Mouse (Mus musculus) midbrain, embryonic 10.5 days (tissue): ENCODE data around the gene Arid5b. TPM values are rescaled to one million over a fixed set of nuclear protein-coding genes. Genes with fewer than 3 reads are reported as not detected.
A peak's percentile ranks its signal among the peaks of the same experiment; 100 is the strongest.

Experiments
- DNase-seq: peaks from one replicate; pipeline ENCODE4 v3.0.0-alpha.2; 2017; ENCODE audit warnings: low spot score
- H3K27ac ChIP-seq: fragments of 300-500 bp; sonication (generic); replicated peaks from 2 replicates; pipeline ENCODE4 v1.5.1; 2016; ENCODE audit warnings: mild to moderate bottlenecking
- H3K27me3 ChIP-seq: fragments of 300-500 bp; sonication (generic); 2 replicates; pipeline ENCODE4 v1.6.1; 2016; ENCODE audit warnings: low read depth, mild to moderate bottlenecking; ENCODE audit not compliant: poor library complexity, severe bottlenecking
- H3K36me3 ChIP-seq: fragments of 300-500 bp; sonication (generic); 2 replicates; pipeline ENCODE4 v1.6.1; 2016; ENCODE audit warnings: mild to moderate bottlenecking, moderate library complexity
- H3K4me1 ChIP-seq: fragments of 300-500 bp; sonication (generic); 2 replicates; pipeline ENCODE4 v1.6.1; 2016
- H3K4me3 ChIP-seq: fragments of 300-500 bp; sonication (generic); 2 replicates; pipeline ENCODE4 v1.5.1; 2016; ENCODE audit warnings: mild to moderate bottlenecking, moderate library complexity
- H3K9me3 ChIP-seq: fragments of 300-500 bp; sonication (generic); replicated peaks from 2 replicates; pipeline ENCODE4 v1.6.1; 2016; ENCODE audit warnings: mild to moderate bottlenecking
- WGBS: fragments of 180-500 bp; shearing (Covaris S2); methylation state at CpG from one replicate; pipeline ENCODE4 v1.1.7; 2016; 5-methylcytosine and 5-hydroxymethylcytosine counted together
- polyA plus RNA-seq: library from polyadenylated mRNA; unstranded; fragments of >200 nt; fragmentation: Nextera tagmentation; extraction: Ambion mirVana; gene quantifications from 2 replicates; pipeline ENCODE4 v1.2.1, GENCODE M21; 2016

Arid5b gene
- polyA plus RNA-seq, 1 experiment from 2014 or later = 7.8 TPM

GRCm38 (mm10) chr10:68085574-68085973, 193.0 kb downstream of the Arid5b start:
- H3K27me3 ChIP-seq = no peaks in the 10 kb centered on the region
- no peaks in the 10 kb centered on the region for H3K36me3 ChIP-seq
- no peaks in the 10 kb centered on the region for H3K9me3 ChIP-seq
- no peak overlapping the region for H3K4me3 ChIP-seq
- WGBS = 83% methylated on average over 4 of the region's 4 CpGs
- no peak for DNase-seq
- no peaks in the 10 kb centered on the region for H3K4me1 ChIP-seq
- H3K27ac ChIP-seq = no peak overlapping the region

- WGBS = 82% methylated on average over 6 of the region's 6 CpGs
- Histone ChIP-seq H3K36me3 (no peaks in the 10 kb centered on the region), H3K4me3 (no peak overlapping the region), H3K27me3 (no peaks in the 10 kb centered on the region), H3K27ac (no peak overlapping the region), H3K4me1 (no peaks in the 10 kb centered on the region), H3K9me3 (no peaks in the 10 kb centered on the region)
- no peak for DNase-seq
Observed at GRCm38 (mm10) chr10:68081712-68082111, 196.8 kb downstream of the Arid5b start.

DNA sequence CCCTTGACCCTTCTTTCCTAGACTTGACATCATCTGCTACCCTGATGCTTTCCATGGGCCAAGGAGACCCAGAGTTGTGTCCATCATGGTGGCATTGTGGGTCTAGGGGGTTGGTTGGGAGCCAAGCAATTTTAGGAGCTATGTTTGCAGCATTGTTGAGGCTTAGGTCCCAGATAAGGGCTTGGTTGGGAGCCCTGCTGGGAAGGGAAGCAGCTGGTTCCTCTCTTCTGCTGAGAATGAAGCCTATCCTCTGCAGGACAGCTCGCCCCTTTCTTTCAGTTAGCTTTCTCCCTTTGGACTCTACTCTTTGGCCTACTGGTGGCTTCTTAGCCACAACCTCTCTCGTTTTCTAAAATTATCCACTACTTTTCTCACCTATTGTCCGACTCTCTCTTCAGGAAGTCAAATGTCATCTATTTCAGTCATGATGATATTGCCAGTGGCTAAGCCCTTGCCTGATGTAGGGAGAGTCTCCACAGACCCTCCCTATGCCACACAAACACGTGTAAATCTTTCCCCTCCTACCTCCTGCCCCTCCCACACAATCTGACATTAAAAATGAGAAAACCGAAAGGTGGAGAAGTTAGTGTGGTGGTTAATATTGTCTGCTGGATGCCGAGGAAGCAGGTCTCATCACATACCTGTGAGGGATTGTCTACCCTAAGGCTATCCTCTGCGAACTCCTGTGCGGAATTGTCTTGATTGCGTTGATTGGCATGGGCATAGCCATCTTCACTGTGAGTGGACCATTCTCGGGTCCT, 198.4 kb downstream of the Arid5b start:
- Histone ChIP-seq H3K9me3 (no peaks in the 10 kb centered on the region), H3K27ac (no peak overlapping the region), H3K4me1 (no peaks in the 10 kb centered on the region), H3K27me3 (no peaks in the 10 kb centered on the region), H3K4me3 (no peak overlapping the region), H3K36me3 (no peaks in the 10 kb centered on the region)
- 86% methylated on average over 10 of the region's 10 CpGs for WGBS
- DNase-seq = no peak

DNA sequence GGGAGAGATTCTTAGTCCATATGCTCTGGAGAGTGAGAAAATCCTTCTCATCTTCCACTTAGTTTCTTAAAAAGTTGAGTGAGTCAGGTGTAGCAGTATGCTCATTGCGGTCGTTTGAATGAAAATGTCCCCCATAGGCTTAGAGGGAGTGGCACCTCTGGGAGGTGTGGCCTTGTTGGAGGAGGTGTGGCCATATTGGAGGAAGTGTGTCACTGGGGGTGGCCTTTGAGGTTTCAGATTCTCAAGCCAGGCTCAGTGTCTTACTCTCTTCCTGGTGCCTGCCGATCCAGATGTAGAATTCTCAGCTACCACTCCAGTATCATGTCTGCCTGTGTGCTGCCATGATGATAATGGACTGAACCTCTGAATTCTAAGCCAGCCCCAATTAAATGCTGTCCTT, 199.8 kb downstream of the Arid5b start:
- Histone ChIP-seq H3K4me1 (no peaks in the 10 kb centered on the region), H3K27me3 (no peaks in the 10 kb centered on the region), H3K9me3 (no peaks in the 10 kb centered on the region), H3K4me3 (no peak overlapping the region), H3K36me3 (no peaks in the 10 kb centered on the region), H3K27ac (no peak overlapping the region)
- DNase-seq = no peak
- 95% methylated on average over 3 of the region's 3 CpGs for WGBS

GRCm38 (mm10) chr10:68075181-68075580, 203.4 kb downstream of the Arid5b start:
- Histone ChIP-seq H3K4me1 (no peaks in the 10 kb centered on the region), H3K27ac (no peak overlapping the region), H3K9me3 (0 out of 2 replicates have a peak, but pooled peaks cover 3% of the 10 kb centered on the region), H3K36me3 (no peaks in the 10 kb centered on the region), H3K27me3 (no peaks in the 10 kb centered on the region), H3K4me3 (no peak overlapping the region)
- no peak for DNase-seq
- WGBS = 92% methylated on average over 5 of the region's 5 CpGs

DNA sequence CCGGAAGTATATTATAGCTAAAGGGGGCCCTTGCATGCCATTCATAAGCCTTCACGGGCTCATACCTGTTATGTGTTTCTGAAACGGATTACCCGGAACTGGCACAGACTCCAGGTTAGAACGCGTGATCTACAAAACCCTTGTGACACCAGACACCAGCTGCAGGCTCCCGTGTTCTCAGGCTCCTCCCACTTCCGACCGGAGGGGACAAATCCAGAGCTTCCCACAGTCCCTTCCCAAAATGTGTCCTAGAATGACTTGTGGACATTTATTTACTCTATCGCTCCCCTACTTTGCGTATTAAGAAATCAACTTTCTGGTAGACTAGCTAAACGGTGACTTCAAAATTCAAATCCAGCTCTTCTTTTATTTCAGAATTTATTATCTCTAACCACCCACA, 204.2 kb downstream of the Arid5b start:
- 90% methylated on average over 12 of the region's 12 CpGs for WGBS
- DNase-seq = no peak
- Histone ChIP-seq H3K4me3 (no peak overlapping the region), H3K36me3 (no peaks in the 10 kb centered on the region), H3K27me3 (no peaks in the 10 kb centered on the region), H3K27ac (no peak overlapping the region), H3K4me1 (no peaks in the 10 kb centered on the region), H3K9me3 (0 out of 2 replicates have a peak, but pooled peaks cover 3% of the 10 kb centered on the region)

- no peak overlapping the region for H3K4me3 ChIP-seq
- 0 out of 2 replicates have a peak, but pooled peaks cover 3% of the 10 kb centered on the region for H3K9me3 ChIP-seq
- H3K27me3 ChIP-seq = no peaks in the 10 kb centered on the region
- H3K27ac ChIP-seq = no peak overlapping the region
- no peak for DNase-seq
- H3K4me1 ChIP-seq = 0 out of 2 replicates have a peak, but pooled peaks cover 7% of the 10 kb centered on the region
- H3K36me3 ChIP-seq = no peaks in the 10 kb centered on the region
- 87% methylated on average over 4 of the region's 4 CpGs for WGBS
Observed at GRCm38 (mm10) chr10:68072626-68073025, 205.9 kb downstream of the Arid5b start.

- H3K36me3 ChIP-seq = no peaks in the 10 kb centered on the region
- 84% methylated on average over 7 of the region's 7 CpGs for WGBS
- H3K27ac ChIP-seq = no peak overlapping the region
- 0 out of 2 replicates have a peak, but pooled peaks cover 3% of the 10 kb centered on the region for H3K9me3 ChIP-seq
- no peak for DNase-seq
- 0 out of 2 replicates have a peak, but pooled peaks cover 7% of the 10 kb centered on the region for H3K4me1 ChIP-seq
- H3K27me3 ChIP-seq = no peaks in the 10 kb centered on the region
- no peak overlapping the region for H3K4me3 ChIP-seq
Observed at GRCm38 (mm10) chr10:68071041-68071440, 207.5 kb downstream of the Arid5b start.

DNA sequence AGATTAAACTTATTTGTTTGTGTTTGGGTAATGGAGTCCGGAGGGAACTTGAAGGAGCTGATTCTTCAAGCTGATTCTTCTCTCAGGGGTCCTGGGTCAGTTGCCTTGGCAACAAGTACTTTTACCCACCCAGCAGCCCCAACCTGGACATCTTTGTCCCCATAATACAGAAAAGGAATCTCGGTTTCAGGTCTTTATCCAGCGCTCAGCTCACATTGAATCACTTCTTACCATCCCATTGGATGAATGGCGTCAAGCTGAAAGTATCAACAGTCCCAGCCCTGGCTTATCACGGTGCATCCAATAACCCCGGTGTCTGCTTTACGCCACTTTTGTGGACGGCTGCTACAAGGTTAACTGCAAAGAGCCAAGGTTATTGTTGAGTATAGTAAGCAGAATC, 210.1 kb downstream of the Arid5b start:
- WGBS = 84% methylated on average over 8 of the region's 8 CpGs
- 0 out of 2 replicates have a peak, but pooled peaks cover 3% of the 10 kb centered on the region for H3K9me3 ChIP-seq
- no peak for DNase-seq
- no peaks in the 10 kb centered on the region for H3K36me3 ChIP-seq
- no peaks in the 10 kb centered on the region for H3K27me3 ChIP-seq
- H3K4me1 ChIP-seq = peaks cover 25% of the 10 kb centered on the region
- H3K27ac ChIP-seq = no peak overlapping the region
- H3K4me3 ChIP-seq = no peak overlapping the region

- no peak for DNase-seq
- 84% methylated on average over 5 of the region's 5 CpGs for WGBS
- H3K27me3 ChIP-seq = no peaks in the 10 kb centered on the region
- peaks cover 25% of the 10 kb centered on the region for H3K4me1 ChIP-seq
- no peak overlapping the region for H3K27ac ChIP-seq
- H3K4me3 ChIP-seq = no peak overlapping the region
- no peaks in the 10 kb centered on the region for H3K36me3 ChIP-seq
- no peaks in the 10 kb centered on the region for H3K9me3 ChIP-seq
Observed at GRCm38 (mm10) chr10:68067961-68068360, 210.6 kb downstream of the Arid5b start.

GRCm38 (mm10) chr10:68066173-68066572, 212.4 kb downstream of the Arid5b start:
- whole genome bisulfite sequencing = 89% methylated on average over 5 of the region's 5 CpGs
- Histone ChIP-seq H3K36me3 (no peaks in the 10 kb centered on the region), H3K9me3 (no peaks in the 10 kb centered on the region), H3K27ac (no peak overlapping the region; the same call in 1 of the 2 replicates), H3K4me1 (peaks cover 27% of the 10 kb centered on the region), H3K27me3 (no peaks in the 10 kb centered on the region), H3K4me3 (no peak overlapping the region)
- DNase-seq = no peak

DNA sequence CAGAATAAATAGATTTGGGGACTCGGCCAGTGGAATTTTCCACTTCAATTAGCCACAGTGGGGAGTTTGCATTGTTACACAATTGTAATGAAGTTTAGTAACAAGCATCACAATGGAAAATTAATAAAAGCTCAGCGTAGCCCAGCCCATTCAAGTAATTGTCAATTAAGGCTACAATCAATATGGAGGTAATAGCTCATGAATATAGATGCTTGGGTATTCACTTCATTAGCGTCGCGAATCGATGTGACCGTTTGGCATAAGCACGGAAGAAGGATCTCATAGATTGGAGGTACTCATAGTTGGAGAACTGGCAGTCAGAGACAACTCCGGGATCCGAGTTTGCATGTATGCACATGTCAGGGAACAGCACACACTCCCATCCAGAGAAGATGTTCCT, 214.0 kb downstream of the Arid5b start:
- Histone ChIP-seq H3K4me3 (no peak overlapping the region), H3K27me3 (no peaks in the 10 kb centered on the region), H3K4me1 (peaks cover 32% of the 10 kb centered on the region), H3K36me3 (no peaks in the 10 kb centered on the region), H3K9me3 (no peaks in the 10 kb centered on the region), H3K27ac (0 out of 2 replicates have a peak overlapping the region, but pooled peaks have one; percentile 23)
- 70% methylated on average over 10 of the region's 10 CpGs for WGBS
- no peak for DNase-seq

DNA sequence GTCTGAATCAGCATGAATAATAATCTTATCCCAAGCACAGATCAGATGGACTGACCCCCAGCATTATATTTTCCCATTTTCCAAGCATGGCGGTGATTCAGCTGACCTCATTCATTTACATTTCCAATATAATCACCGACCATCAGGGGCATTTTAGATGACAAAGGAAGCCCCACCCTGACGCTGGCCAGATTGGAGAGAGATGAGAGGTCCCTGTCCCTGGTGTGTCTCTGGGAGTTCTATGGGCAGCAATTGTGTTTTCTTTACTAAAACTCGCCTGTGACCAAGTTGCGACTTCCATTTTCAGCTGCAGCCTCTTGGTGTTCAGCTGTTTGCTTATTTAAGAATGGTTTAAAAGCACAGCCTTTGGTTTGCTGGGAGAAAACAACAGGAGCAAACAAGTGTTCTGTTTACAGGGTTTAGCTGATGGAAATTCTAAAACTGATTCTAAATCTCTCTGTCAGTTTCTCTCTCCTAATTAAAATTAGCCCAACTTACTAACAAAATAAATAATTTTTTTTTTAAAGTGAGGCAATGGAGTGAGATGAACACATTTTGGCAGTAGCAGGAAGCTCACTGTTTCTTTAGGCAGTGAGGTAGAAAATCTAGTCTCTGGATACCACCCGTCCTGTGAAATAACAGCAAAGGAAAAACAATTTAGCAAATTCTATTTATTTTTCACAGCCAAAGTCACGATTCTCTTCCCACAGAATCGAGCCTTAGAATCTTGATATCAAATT, 214.6 kb downstream of the Arid5b start:
- Histone ChIP-seq H3K9me3 (no peaks in the 10 kb centered on the region), H3K27ac (peak overlapping the region; percentile 69), H3K4me3 (no peak overlapping the region), H3K27me3 (no peaks in the 10 kb centered on the region), H3K4me1 (peaks cover 32% of the 10 kb centered on the region), H3K36me3 (no peaks in the 10 kb centered on the region)
- 53% methylated on average over 8 of the region's 8 CpGs for WGBS
- DNase-seq = no peak
